Mouse (Mus musculus) myocyte (in vitro differentiated cells): ENCODE results near the gene Cacna1d.

Source experiments
- POLR2A ChIP-seq: IDR thresholded peaks from one replicate; pipeline ENCODE4 v1.6.1; 2011; ENCODE audit warnings: low read depth, mild to moderate bottlenecking, control low read depth, moderate library complexity; ENCODE audit not compliant: insufficient read length
- REST ChIP-seq: IDR thresholded peaks from one replicate; pipeline ENCODE4 v1.6.1; 2011; ENCODE audit warnings: mild to moderate bottlenecking, control low read depth, moderate library complexity; ENCODE audit not compliant: insufficient read depth, insufficient read length
- TCF12 ChIP-seq: IDR thresholded peaks from one replicate; pipeline ENCODE4 v1.6.1; 2011; ENCODE audit warnings: mild to moderate bottlenecking, control low read depth; ENCODE audit not compliant: poor library complexity, insufficient read depth, severe bottlenecking
- TCF3 ChIP-seq: IDR thresholded peaks from one replicate; pipeline ENCODE4 v1.6.1; 2011; ENCODE audit warnings: low read depth, control low read depth; ENCODE audit not compliant: insufficient read length
- USF1 ChIP-seq: IDR thresholded peaks from one replicate; pipeline ENCODE4 v1.6.1; 2011; ENCODE audit warnings: low read depth, mild to moderate bottlenecking, control low read depth, moderate library complexity

DNA sequence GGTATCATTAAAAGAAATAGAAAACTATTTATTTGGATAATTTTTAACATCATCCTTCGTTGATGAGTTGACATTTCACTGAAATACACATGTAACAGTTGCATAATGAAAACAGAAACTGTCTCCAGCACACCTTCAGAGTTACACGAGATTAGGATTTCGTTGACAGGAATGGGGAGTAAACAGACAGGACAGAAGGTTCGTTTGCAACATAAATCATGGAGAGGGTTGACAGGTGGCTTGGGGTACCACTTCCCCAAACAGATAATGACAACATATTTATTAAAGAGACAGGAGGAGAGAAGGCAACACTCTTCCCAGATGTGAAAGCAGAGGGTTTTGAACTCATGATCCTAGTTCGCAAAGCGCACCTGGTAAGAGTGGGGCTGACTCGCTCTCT, 436.3 kb downstream of the Cacna1d start:
- TF ChIP-seq TCF12 (no peak), POLR2A (no peak), REST (no peak), USF1 (no peak), TCF3 (no peak)
